Mouse (Mus musculus): ENCODE data around the gene Slfn14. TPM values are rescaled to one million over a fixed set of nuclear protein-coding genes. Genes with fewer than 3 reads are reported as not detected.

The Slfn14 gene
- polyA plus RNA-seq, 1 experiment from 2014 or later, result 0.08 TPM

GRCm38 (mm10) chr11:83298225-83299195, 12.0 kb upstream of the Slfn14 start, which contains the start of gene Ap2b1:
TSS of gene Ap2b1 (plus strand) at chr11:83299024.
- Histone ChIP-seq H3K27me3 (ENCODE audit: insufficient read depth, low read length) (no peaks in the 10 kb centered on the region), H3K4me2 (ENCODE audit: low read length) (peak within 1 kb of the TSS; percentile 66), H3K4me3 (replicated peaks; ENCODE audit: low read depth, low read length) (peak within 1 kb of the TSS; percentile 80), H3K27ac (peak within 1 kb of the TSS; percentile 94), H3K9me3 (replicated peaks; ENCODE audit: low read length) (no peaks in the 10 kb centered on the region), H3K4me1 (replicated peaks; ENCODE audit: insufficient read depth, low read length) (peaks cover 19% of the 10 kb centered on the region), H3K9ac (ENCODE audit: low read depth, low read length) (peak within 1 kb of the TSS; percentile 91), H3K36me3 (ENCODE audit: insufficient read depth, low read length) (no peaks in the 10 kb centered on the region)
- TF ChIP-seq CTCF (IDR thresholded peaks at IDR 0.05; ENCODE audit: low read depth), result no peak
- ATAC-seq (replicated peaks; ENCODE audit: low FRiP score, low read depth) (peak; percentile 93), DNase-seq (ENCODE audit: low spot score) (peak; percentile 99)
- 2% methylated on average over 56 of the region's 56 CpGs for WGBS

DNA sequence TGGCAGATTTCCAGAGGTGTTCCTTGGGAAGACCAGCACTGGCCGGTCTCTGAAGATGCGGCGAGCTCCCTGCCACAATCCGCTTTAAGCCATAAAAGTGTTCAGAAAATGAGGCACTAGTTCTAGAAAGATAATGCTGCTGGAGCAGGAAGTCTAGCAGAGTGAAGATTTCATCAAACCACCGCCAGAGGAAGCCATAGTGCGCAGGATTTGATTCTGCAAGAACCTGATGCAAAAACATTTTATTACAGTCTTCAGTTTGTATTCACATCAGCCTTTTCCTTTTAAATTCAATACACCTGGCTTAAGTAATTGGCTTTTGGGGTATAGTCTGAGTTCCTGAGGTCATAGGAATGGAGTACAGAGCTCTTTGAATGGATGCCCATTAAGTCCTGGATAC, 11.3 kb upstream of the Slfn14 start:
- 72% methylated on average over 6 of the region's 6 CpGs for WGBS
- peak overlapping the region; percentile 94; the same call in 1 of the 2 replicates for H3K27ac ChIP-seq

GRCm38 (mm10) chr11:83294133-83294532, 7.6 kb upstream of the Slfn14 start:
- Histone ChIP-seq H3K27ac (no peak overlapping the region), H3K4me2 (ENCODE audit: low read length) (no peak overlapping the region), H3K4me1 (replicated peaks; ENCODE audit: insufficient read depth, low read length) (peaks cover 24% of the 10 kb centered on the region), H3K9me3 (replicated peaks; ENCODE audit: low read length) (no peaks in the 10 kb centered on the region), H3K4me3 (replicated peaks; ENCODE audit: low read depth, low read length) (no peak overlapping the region), H3K27me3 (ENCODE audit: insufficient read depth, low read length) (no peaks in the 10 kb centered on the region), H3K36me3 (ENCODE audit: insufficient read depth, low read length) (no peaks in the 10 kb centered on the region), H3K9ac (ENCODE audit: low read depth, low read length) (no peak overlapping the region)
- 91% methylated on average over 2 of the region's 2 CpGs for WGBS
- DNase-seq (ENCODE audit: low spot score), result no peak
- TF ChIP-seq CTCF (IDR thresholded peaks at IDR 0.05; ENCODE audit: low read depth), result no peak
- ATAC-seq (replicated peaks; ENCODE audit: low FRiP score, low read depth), result no peak

More for the DNA sequence above, 11.3 kb upstream of the Slfn14 start:
- Histone ChIP-seq H3K9ac (ENCODE audit: low read depth, low read length) (peak overlapping the region; percentile 91), H3K4me1 (replicated peaks; ENCODE audit: insufficient read depth, low read length) (peaks cover 24% of the 10 kb centered on the region), H3K27me3 (ENCODE audit: insufficient read depth, low read length) (no peaks in the 10 kb centered on the region), H3K4me3 (replicated peaks; ENCODE audit: low read depth, low read length) (peak overlapping the region; percentile 80), H3K4me2 (ENCODE audit: low read length) (peak overlapping the region; percentile 66), H3K9me3 (replicated peaks; ENCODE audit: low read length) (no peaks in the 10 kb centered on the region), H3K36me3 (ENCODE audit: insufficient read depth, low read length) (no peaks in the 10 kb centered on the region)
- no peak for TF ChIP-seq CTCF (IDR thresholded peaks at IDR 0.05; ENCODE audit: low read depth)
- no peak for ATAC-seq (replicated peaks; ENCODE audit: low FRiP score, low read depth)
- no peak for DNase-seq (ENCODE audit: low spot score)

DNA sequence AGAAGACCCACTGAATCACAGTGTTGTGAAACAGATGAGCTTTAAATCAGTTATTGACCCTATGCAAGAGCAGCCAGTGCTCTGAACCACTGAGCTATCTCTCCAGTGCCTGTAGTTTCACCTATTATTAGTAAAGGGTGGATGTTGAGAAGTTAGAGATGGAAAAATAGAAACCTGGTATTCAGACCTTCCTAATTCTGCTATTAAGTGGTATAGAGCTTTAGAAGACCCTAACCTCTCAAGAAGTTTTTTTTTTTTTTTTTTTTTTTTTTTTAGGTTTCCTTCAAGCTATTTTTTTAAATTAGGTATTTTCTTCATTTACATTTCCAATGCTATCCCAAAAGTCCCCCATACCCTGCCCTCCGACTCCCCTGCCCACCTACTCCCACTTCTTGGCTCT, 6.7 kb upstream of the Slfn14 start:
- no peak for TF ChIP-seq CTCF (IDR thresholded peaks at IDR 0.05; ENCODE audit: low read depth)
- peaks cover 22% of the 10 kb centered on the region for H3K4me1 ChIP-seq (replicated peaks; ENCODE audit: insufficient read depth, low read length)
- H3K4me2 ChIP-seq (ENCODE audit: low read length), result peak overlapping the region; percentile 75
- H3K4me3 ChIP-seq (replicated peaks; ENCODE audit: low read depth, low read length), result no peak overlapping the region; the same call in 1 of the 2 replicates
- ATAC-seq (replicated peaks; ENCODE audit: low FRiP score, low read depth) (no peak), DNase-seq (ENCODE audit: low spot score) (no peak)
- H3K9ac ChIP-seq (ENCODE audit: low read depth, low read length), result no peak overlapping the region
- H3K27ac ChIP-seq, result no peak overlapping the region
- no peaks in the 10 kb centered on the region for H3K27me3 ChIP-seq (ENCODE audit: insufficient read depth, low read length)
- H3K9me3 ChIP-seq (replicated peaks; ENCODE audit: low read length), result no peaks in the 10 kb centered on the region
- H3K36me3 ChIP-seq (ENCODE audit: insufficient read depth, low read length), result no peaks in the 10 kb centered on the region
- WGBS, result 85% methylated on average over 1 of the region's 1 CpGs

GRCm38 (mm10) chr11:83292251-83292587, 5.7 kb upstream of the Slfn14 start:
- Histone ChIP-seq H3K4me3 (replicated peaks; ENCODE audit: low read depth, low read length) (peak overlapping the region; percentile 67), H3K4me1 (replicated peaks; ENCODE audit: insufficient read depth, low read length) (peaks cover 13% of the 10 kb centered on the region), H3K4me2 (ENCODE audit: low read length) (peak overlapping the region; percentile 75), H3K9me3 (replicated peaks; ENCODE audit: low read length) (no peaks in the 10 kb centered on the region), H3K27me3 (ENCODE audit: insufficient read depth, low read length) (no peaks in the 10 kb centered on the region), H3K27ac (peak overlapping the region; percentile 55), H3K36me3 (ENCODE audit: insufficient read depth, low read length) (no peaks in the 10 kb centered on the region), H3K9ac (ENCODE audit: low read depth, low read length) (peak overlapping the region; percentile 72)
- DNase-seq (ENCODE audit: low spot score), result no peak
- no peak for ATAC-seq (replicated peaks; ENCODE audit: low FRiP score, low read depth)
- TF ChIP-seq CTCF (IDR thresholded peaks at IDR 0.05; ENCODE audit: low read depth), result no peak
- under 1% methylated on average over 5 of the region's 5 CpGs for WGBS

GRCm38 (mm10) chr11:83291375-83292250, 5.1 kb upstream of the Slfn14 start:
- H3K27ac ChIP-seq, result peak overlapping the region; percentile 55
- H3K4me2 ChIP-seq (ENCODE audit: low read length), result peak overlapping the region; percentile 75
- under 1% methylated on average over 38 of the region's 38 CpGs for WGBS
- H3K9me3 ChIP-seq (replicated peaks; ENCODE audit: low read length), result no peaks in the 10 kb centered on the region
- peak overlapping the region; percentile 72 for H3K9ac ChIP-seq (ENCODE audit: low read depth, low read length)
- H3K27me3 ChIP-seq (ENCODE audit: insufficient read depth, low read length), result no peaks in the 10 kb centered on the region
- no peak for TF ChIP-seq CTCF (IDR thresholded peaks at IDR 0.05; ENCODE audit: low read depth)
- peak; percentile 99 for ATAC-seq (replicated peaks; ENCODE audit: low FRiP score, low read depth)
- DNase-seq (ENCODE audit: low spot score), result peak; percentile 99
- H3K4me1 ChIP-seq (replicated peaks; ENCODE audit: insufficient read depth, low read length), result peaks cover 13% of the 10 kb centered on the region
- H3K4me3 ChIP-seq (replicated peaks; ENCODE audit: low read depth, low read length), result peak overlapping the region; percentile 67
- no peaks in the 10 kb centered on the region for H3K36me3 ChIP-seq (ENCODE audit: insufficient read depth, low read length)

Data from kidney, postnatal 0 days (tissue).